Mouse (Mus musculus) naive thymus-derived CD4-positive, alpha-beta T cell, adult 2 months (primary cell): Measurements from ENCODE around the gene 9130230L23Rik.
A peak's percentile ranks its signal among the peaks of the same experiment; 100 is the strongest.

Source experiments
- DNase-seq: peaks from one replicate; pipeline ENCODE4 v3.0.0-alpha.2; 2011; ENCODE audit warnings: low read depth

Gene 9130230L23Rik

GRCm38 (mm10) chr5:65954130-65955080, 49.7 kb downstream of the 9130230L23Rik start:
- peak; percentile 61 for DNase-seq

- peak; percentile 77 for DNase-seq
These were observed 52.6 kb downstream of the 9130230L23Rik start for GRCm38 (mm10) chr5:65951513-65951909.

GRCm38 (mm10) chr5:65950679-65951512, 53.2 kb downstream of the 9130230L23Rik start:
- peak; percentile 85 for DNase-seq

- DNase-seq: peak; percentile 33
These were observed 53.8 kb downstream of the 9130230L23Rik start for GRCm38 (mm10) chr5:65950236-65950635.

GRCm38 (mm10) chr5:65949822-65950221, 54.3 kb downstream of the 9130230L23Rik start:
- DNase-seq: peak; percentile 39

GRCm38 (mm10) chr5:65941145-65941544, 62.9 kb downstream of the 9130230L23Rik start:
- DNase-seq: peak; percentile 52

GRCm38 (mm10) chr5:65937998-65938715, 65.9 kb downstream of the 9130230L23Rik start:
- DNase-seq: peak; percentile 87

- DNase-seq: peak; percentile 39
These were observed 66.9 kb downstream of the 9130230L23Rik start for GRCm38 (mm10) chr5:65937011-65937726.

- no peak for DNase-seq
These were observed 69.3 kb downstream of the 9130230L23Rik start, which contains the start of gene Chrna9 for GRCm38 (mm10) chr5:65934783-65935182. Gene Chrna9 (plus strand): TSS chr5:65934921.

GRCm38 (mm10) chr5:65933764-65934163, 70.3 kb downstream of the 9130230L23Rik start:
- DNase-seq: no peak

- DNase-seq: peak; percentile 30
These were observed 70.8 kb downstream of the 9130230L23Rik start for GRCm38 (mm10) chr5:65933258-65933657.

- no peak for DNase-seq
These were observed 73.9 kb downstream of the 9130230L23Rik start for GRCm38 (mm10) chr5:65930171-65930570.
